Mouse (Mus musculus): ENCODE data around the gene Prr15l. TPM values are rescaled to one million over a fixed set of nuclear protein-coding genes. Genes with fewer than 3 reads are reported as not detected.

Gene Prr15l
- polyA plus RNA-seq, 1 experiment from 2014 or later, result 1.8 TPM

- DNase-seq (ENCODE audit: low spot score) (no peak), ATAC-seq (replicated peaks; ENCODE audit: low FRiP score) (no peak)
- Histone ChIP-seq H3K9me3 (ENCODE audit: control insufficient read depth, low read length) (no peaks in the 10 kb centered on the region), H3K27me3 (replicated peaks; ENCODE audit: control insufficient read depth, insufficient read depth, low read length) (no peaks in the 10 kb centered on the region), H3K27ac (ENCODE audit: low read depth, low read length) (no peak overlapping the region), H3K36me3 (ENCODE audit: control insufficient read depth, insufficient read depth, low read length) (peaks cover 64% of the 10 kb centered on the region), H3K4me3 (ENCODE audit: low read depth, low read length) (no peak overlapping the region), H3K4me1 (replicated peaks; ENCODE audit: control insufficient read depth, insufficient read depth, low read length) (peaks cover 46% of the 10 kb centered on the region), H3K9ac (ENCODE audit: low read depth, low read length) (no peak overlapping the region), H3K4me2 (no peak overlapping the region)
- 84% methylated on average over 10 of the region's 10 CpGs for WGBS
Observed at GRCm38 (mm10) chr11:96952426-96952825, 24.5 kb downstream of the Prr15l start.

- no peak overlapping the region for H3K4me3 ChIP-seq (ENCODE audit: low read depth, low read length)
- no peak overlapping the region for H3K9ac ChIP-seq (ENCODE audit: low read depth, low read length)
- H3K4me1 ChIP-seq (replicated peaks; ENCODE audit: control insufficient read depth, insufficient read depth, low read length), result peaks cover 46% of the 10 kb centered on the region
- no peak for DNase-seq (ENCODE audit: low spot score)
- no peaks in the 10 kb centered on the region for H3K27me3 ChIP-seq (replicated peaks; ENCODE audit: control insufficient read depth, insufficient read depth, low read length)
- no peak for ATAC-seq (replicated peaks; ENCODE audit: low FRiP score)
- peaks cover 66% of the 10 kb centered on the region for H3K36me3 ChIP-seq (ENCODE audit: control insufficient read depth, insufficient read depth, low read length)
- H3K9me3 ChIP-seq (ENCODE audit: control insufficient read depth, low read length), result no peaks in the 10 kb centered on the region
- WGBS, result 73% methylated on average over 6 of the region's 6 CpGs
- H3K27ac ChIP-seq (ENCODE audit: low read depth, low read length), result no peak overlapping the region
- H3K4me2 ChIP-seq, result no peak overlapping the region
Observed at GRCm38 (mm10) chr11:96952896-96953295, 25.0 kb downstream of the Prr15l start.

GRCm38 (mm10) chr11:96955094-96955493 lies 27.2 kb downstream of the Prr15l start:
- H3K4me2 ChIP-seq, result no peak overlapping the region; the same call in 1 of the 2 replicates
- no peak overlapping the region for H3K4me3 ChIP-seq (ENCODE audit: low read depth, low read length)
- DNase-seq (ENCODE audit: low spot score) (no peak), ATAC-seq (replicated peaks; ENCODE audit: low FRiP score) (no peak)
- 82% methylated on average over 4 of the region's 4 CpGs for WGBS
- peaks cover 33% of the 10 kb centered on the region for H3K4me1 ChIP-seq (replicated peaks; ENCODE audit: control insufficient read depth, insufficient read depth, low read length)
- peak overlapping the region; percentile 23 for H3K27ac ChIP-seq (ENCODE audit: low read depth, low read length)
- no peaks in the 10 kb centered on the region for H3K27me3 ChIP-seq (replicated peaks; ENCODE audit: control insufficient read depth, insufficient read depth, low read length)
- no peaks in the 10 kb centered on the region for H3K9me3 ChIP-seq (ENCODE audit: control insufficient read depth, low read length)
- peaks cover 74% of the 10 kb centered on the region for H3K36me3 ChIP-seq (ENCODE audit: control insufficient read depth, insufficient read depth, low read length)
- H3K9ac ChIP-seq (ENCODE audit: low read depth, low read length), result no peak overlapping the region; the same call in 1 of the 2 replicates

- WGBS, result 50% methylated on average over 20 of the region's 20 CpGs
- H3K4me1 ChIP-seq (replicated peaks; ENCODE audit: control insufficient read depth, insufficient read depth, low read length), result peaks cover 34% of the 10 kb centered on the region
- H3K27ac ChIP-seq (ENCODE audit: low read depth, low read length), result peak overlapping the region; percentile 23
Observed at GRCm38 (mm10) chr11:96956009-96956724, 28.3 kb downstream of the Prr15l start.

GRCm38 (mm10) chr11:96957061-96957805 lies 29.3 kb downstream of the Prr15l start:
- Histone ChIP-seq H3K4me1 (replicated peaks; ENCODE audit: control insufficient read depth, insufficient read depth, low read length) (peaks cover 38% of the 10 kb centered on the region), H3K27me3 (replicated peaks; ENCODE audit: control insufficient read depth, insufficient read depth, low read length) (no peaks in the 10 kb centered on the region), H3K9me3 (ENCODE audit: control insufficient read depth, low read length) (no peaks in the 10 kb centered on the region), H3K27ac (ENCODE audit: low read depth, low read length) (peak overlapping the region; percentile 23; the same call in 1 of the 2 replicates), H3K9ac (ENCODE audit: low read depth, low read length) (no peak overlapping the region; the same call in 1 of the 2 replicates), H3K4me2 (no peak overlapping the region; the same call in 1 of the 2 replicates), H3K36me3 (ENCODE audit: control insufficient read depth, insufficient read depth, low read length) (peaks cover 72% of the 10 kb centered on the region), H3K4me3 (ENCODE audit: low read depth, low read length) (no peak overlapping the region)
- ATAC-seq (replicated peaks; ENCODE audit: low FRiP score) (peak; percentile 32; the same call in 1 of the 2 replicates), DNase-seq (ENCODE audit: low spot score) (no peak)
- WGBS, result 92% methylated on average over 10 of the region's 10 CpGs

More at GRCm38 (mm10) chr11:96956009-96956724, 28.3 kb downstream of the Prr15l start:
- Histone ChIP-seq H3K27me3 (replicated peaks; ENCODE audit: control insufficient read depth, insufficient read depth, low read length) (no peaks in the 10 kb centered on the region), H3K9me3 (ENCODE audit: control insufficient read depth, low read length) (no peaks in the 10 kb centered on the region), H3K4me2 (peak overlapping the region; percentile 40), H3K4me3 (ENCODE audit: low read depth, low read length) (no peak overlapping the region), H3K9ac (ENCODE audit: low read depth, low read length) (no peak overlapping the region), H3K36me3 (ENCODE audit: control insufficient read depth, insufficient read depth, low read length) (peaks cover 72% of the 10 kb centered on the region)
- DNase-seq (ENCODE audit: low spot score) (no peak), ATAC-seq (replicated peaks; ENCODE audit: low FRiP score) (peak; percentile 81)

GRCm38 (mm10) chr11:96963580-96963979 lies 35.7 kb downstream of the Prr15l start:
- H3K27ac ChIP-seq (ENCODE audit: low read depth, low read length), result no peak overlapping the region
- H3K36me3 ChIP-seq (ENCODE audit: control insufficient read depth, insufficient read depth, low read length), result peaks cover 33% of the 10 kb centered on the region
- no peaks in the 10 kb centered on the region for H3K9me3 ChIP-seq (ENCODE audit: control insufficient read depth, low read length)
- 24% methylated on average over 8 of the region's 8 CpGs for WGBS
- H3K9ac ChIP-seq (ENCODE audit: low read depth, low read length), result no peak overlapping the region
- H3K4me3 ChIP-seq (ENCODE audit: low read depth, low read length), result no peak overlapping the region
- ATAC-seq (replicated peaks; ENCODE audit: low FRiP score) (peak; percentile 37; the same call in 1 of the 2 replicates), DNase-seq (ENCODE audit: low spot score) (peak; percentile 75)
- no peak overlapping the region for H3K4me2 ChIP-seq
- no peaks in the 10 kb centered on the region for H3K27me3 ChIP-seq (replicated peaks; ENCODE audit: control insufficient read depth, insufficient read depth, low read length)
- H3K4me1 ChIP-seq (replicated peaks; ENCODE audit: control insufficient read depth, insufficient read depth, low read length), result peaks cover 26% of the 10 kb centered on the region

GRCm38 (mm10) chr11:96966172-96966571 lies 38.3 kb downstream of the Prr15l start:
- Histone ChIP-seq H3K27ac (ENCODE audit: low read depth, low read length) (no peak overlapping the region), H3K4me3 (ENCODE audit: low read depth, low read length) (no peak overlapping the region), H3K9ac (ENCODE audit: low read depth, low read length) (no peak overlapping the region), H3K4me1 (replicated peaks; ENCODE audit: control insufficient read depth, insufficient read depth, low read length) (peaks cover 46% of the 10 kb centered on the region), H3K36me3 (ENCODE audit: control insufficient read depth, insufficient read depth, low read length) (peaks cover 12% of the 10 kb centered on the region; the same call in 1 of the 2 replicates), H3K27me3 (replicated peaks; ENCODE audit: control insufficient read depth, insufficient read depth, low read length) (no peaks in the 10 kb centered on the region), H3K9me3 (ENCODE audit: control insufficient read depth, low read length) (no peaks in the 10 kb centered on the region), H3K4me2 (no peak overlapping the region)
- 79% methylated on average over 3 of the region's 3 CpGs for WGBS
- ATAC-seq (replicated peaks; ENCODE audit: low FRiP score) (no peak), DNase-seq (ENCODE audit: low spot score) (no peak)

GRCm38 (mm10) chr11:96966914-96967543 lies 39.1 kb downstream of the Prr15l start:
- H3K4me1 ChIP-seq (replicated peaks; ENCODE audit: control insufficient read depth, insufficient read depth, low read length), result peaks cover 44% of the 10 kb centered on the region
- ATAC-seq (replicated peaks; ENCODE audit: low FRiP score) (no peak), DNase-seq (ENCODE audit: low spot score) (no peak)
- 51% methylated on average over 13 of the region's 13 CpGs for WGBS
- H3K27me3 ChIP-seq (replicated peaks; ENCODE audit: control insufficient read depth, insufficient read depth, low read length), result no peaks in the 10 kb centered on the region
- peak overlapping the region; percentile 41 for H3K9ac ChIP-seq (ENCODE audit: low read depth, low read length)
- no peaks in the 10 kb centered on the region for H3K9me3 ChIP-seq (ENCODE audit: control insufficient read depth, low read length)
- H3K36me3 ChIP-seq (ENCODE audit: control insufficient read depth, insufficient read depth, low read length), result peaks cover 3% of the 10 kb centered on the region; the same call in 1 of the 2 replicates
- peak overlapping the region; percentile 77 for H3K27ac ChIP-seq (ENCODE audit: low read depth, low read length)
- H3K4me2 ChIP-seq, result peak overlapping the region; percentile 65
- H3K4me3 ChIP-seq (ENCODE audit: low read depth, low read length), result peak overlapping the region; percentile 5

Data from liver, embryonic 11.5 days (tissue).